Mouse (Mus musculus): ENCODE measurements around the gene Kif5c.

The Kif5c gene

DNA sequence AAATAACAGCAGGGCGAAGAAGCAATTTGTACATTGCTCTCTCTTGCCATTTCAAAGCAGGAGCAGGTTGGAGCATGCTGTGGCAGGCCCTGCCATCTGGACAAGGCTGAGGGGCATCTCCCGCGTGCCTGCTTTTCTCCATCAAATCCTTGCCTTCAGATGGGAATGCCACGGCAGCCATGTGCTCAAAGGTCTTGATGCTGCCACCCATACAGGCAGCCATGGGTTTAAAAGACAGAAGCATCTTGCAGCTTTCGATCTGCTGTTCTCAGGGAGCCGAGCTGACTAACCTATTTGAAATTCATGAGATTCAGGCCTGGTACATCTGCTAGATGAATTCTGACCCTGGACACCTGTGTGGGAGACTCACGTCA is 53.4 kb downstream of the Kif5c start:
- DNase-seq = no peak

GRCm38 (mm10) chr2:49676020-49676419 is 56.9 kb downstream of the Kif5c start:
- DNase-seq = no peak

- no peak for DNase-seq
These were observed 59.3 kb downstream of the Kif5c start for GRCm38 (mm10) chr2:49678386-49678785.

GRCm38 (mm10) chr2:49679135-49679964 is 60.3 kb downstream of the Kif5c start:
- no peak for DNase-seq

GRCm38 (mm10) chr2:49682754-49683153 is 63.7 kb downstream of the Kif5c start:
- DNase-seq = no peak

DNA sequence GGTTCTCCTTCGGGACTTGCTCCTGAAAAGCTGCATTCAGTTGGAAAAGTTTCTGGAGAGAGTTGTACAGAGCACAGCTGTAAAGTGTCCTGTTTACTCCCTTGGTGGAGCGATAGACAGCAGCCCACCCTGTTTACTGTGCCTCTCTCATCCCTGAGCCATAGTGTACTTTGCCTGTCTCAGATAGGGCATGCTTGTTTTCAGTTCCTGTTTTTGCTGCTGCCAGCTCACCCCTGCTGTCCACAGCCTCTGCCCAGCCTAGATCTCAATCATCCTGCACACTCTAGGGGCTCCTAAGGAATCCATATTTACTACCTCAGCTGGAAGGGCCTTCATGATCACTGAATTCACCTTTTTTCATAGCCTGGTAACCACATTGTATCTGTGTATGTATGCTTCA is 65.7 kb downstream of the Kif5c start:
- no peak for DNase-seq

- no peak for DNase-seq
These were observed 71.3 kb downstream of the Kif5c start for GRCm38 (mm10) chr2:49690421-49690826.

DNA sequence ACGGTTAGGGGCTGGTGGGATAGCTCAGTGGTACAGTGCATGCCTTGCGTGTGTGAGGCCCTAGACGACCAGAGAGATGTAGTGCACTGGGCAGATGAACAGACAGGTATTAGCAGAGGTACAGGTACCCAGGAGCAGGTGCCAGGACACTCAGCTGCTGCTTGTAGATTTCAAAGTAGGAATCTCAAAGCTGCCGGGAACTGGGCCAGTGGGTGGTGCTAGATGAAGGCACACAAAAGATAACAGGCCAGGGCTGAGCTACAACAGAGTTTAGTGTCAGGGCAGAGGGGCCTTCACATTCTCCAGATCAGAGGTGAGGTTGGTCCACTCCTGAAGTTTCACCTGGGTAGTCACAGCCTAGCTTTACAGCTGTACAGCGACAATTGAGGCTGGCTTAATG is 72.3 kb downstream of the Kif5c start:
- DNase-seq = no peak

DNA sequence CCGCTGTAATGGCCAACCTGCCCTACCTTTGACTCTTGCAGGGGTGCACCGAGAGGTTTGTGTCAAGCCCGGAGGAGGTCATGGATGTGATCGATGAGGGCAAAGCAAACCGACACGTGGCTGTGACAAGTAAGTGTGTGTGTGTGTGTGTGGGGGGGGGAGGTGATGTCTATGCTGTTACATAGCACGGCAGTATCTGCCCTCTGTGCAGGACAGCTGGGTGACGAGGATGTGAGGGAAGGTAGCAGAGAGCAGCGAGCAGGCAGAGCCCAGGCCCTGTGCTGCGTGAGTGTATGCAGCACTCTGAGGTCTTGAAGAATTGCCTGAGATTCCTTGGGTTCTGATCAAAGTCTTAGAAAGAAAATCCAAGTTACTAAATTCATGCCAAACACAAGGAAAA is 75.6 kb downstream of the Kif5c start:
- DNase-seq = no peak

DNA sequence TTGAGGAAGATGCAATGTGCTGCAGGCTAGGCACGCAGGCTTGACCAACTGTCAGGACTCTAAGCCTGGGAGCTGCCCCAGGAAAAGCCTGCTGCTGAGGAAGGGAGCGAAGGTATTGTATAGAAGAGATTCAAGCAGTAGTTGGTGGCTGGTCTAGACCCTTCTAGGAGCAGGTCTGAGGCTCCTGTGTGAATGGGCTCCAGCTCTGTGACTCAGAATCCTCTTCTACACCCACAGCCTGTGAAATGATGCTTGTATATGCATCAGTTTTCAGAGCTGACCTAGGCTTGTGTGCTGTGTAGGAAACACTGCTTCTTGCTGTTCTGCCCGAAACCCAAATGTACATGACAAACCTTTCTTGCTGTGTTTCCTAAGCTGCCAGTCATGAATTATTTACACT is 76.4 kb downstream of the Kif5c start:
- no peak for DNase-seq

- no peak for DNase-seq
These were observed 79.8 kb downstream of the Kif5c start for GRCm38 (mm10) chr2:49698851-49699250.

DNA sequence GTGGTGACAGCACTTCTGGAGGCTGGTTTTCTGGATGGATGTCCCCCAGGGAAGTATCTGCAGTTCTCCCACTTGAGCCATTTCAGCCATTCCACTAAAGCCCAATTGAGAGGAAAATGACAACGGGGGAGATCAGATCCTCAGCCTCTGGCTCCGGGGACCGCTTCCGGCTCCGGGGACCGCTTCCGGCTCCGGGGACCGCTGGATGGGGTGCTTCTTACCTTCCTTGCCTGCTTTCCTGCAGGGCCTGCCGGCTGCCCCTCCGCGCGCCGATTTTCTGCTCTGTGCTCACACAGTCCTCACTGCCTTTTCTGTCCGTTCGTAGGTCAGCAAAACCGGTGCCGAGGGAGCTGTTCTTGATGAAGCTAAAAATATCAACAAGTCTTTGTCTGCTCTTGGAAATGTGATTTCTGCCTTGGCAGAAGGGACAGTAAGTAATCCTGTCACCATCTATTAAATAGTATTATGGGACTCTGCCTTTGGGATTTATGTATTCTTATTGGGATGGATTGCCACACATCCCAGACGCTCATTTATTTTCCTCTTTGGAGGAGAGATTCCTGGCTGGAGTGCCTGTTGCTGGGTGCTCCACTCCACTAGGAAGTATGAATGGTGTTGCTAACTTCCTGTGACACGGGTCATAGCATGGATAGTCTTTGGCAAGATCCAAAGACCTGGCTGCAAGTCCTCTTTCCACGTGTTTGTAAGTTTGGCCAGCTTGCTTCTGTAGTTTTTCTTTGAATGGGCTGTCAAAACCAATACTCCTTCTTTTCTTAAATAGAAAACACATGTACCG is 81.3 kb downstream of the Kif5c start:
- no peak for DNase-seq

DNA sequence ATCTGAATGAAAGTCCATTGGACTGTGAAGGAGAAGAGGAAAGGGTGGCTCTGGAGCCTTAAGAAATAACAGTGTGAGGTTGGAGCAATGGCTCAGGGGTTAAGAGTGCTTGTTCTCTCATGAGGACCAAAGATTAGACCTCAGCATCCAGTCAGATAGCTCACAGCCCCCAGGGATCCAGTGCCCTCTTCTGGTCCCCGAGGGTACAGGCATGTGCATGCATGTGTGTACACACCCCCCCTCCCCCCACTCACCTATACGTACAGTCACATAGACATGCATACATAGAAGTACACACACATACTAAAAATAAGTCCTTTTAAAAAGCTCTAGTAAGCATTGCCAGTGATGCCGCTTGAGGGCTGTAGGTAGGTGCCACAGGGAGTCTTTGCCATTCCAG is 91.1 kb downstream of the Kif5c start:
- DNase-seq = peak; percentile 34

- DNase-seq = no peak
These were observed 92.6 kb downstream of the Kif5c start for GRCm38 (mm10) chr2:49711693-49712092.

- DNase-seq = no peak
These were observed 93.3 kb downstream of the Kif5c start for GRCm38 (mm10) chr2:49712336-49712887.

DNA sequence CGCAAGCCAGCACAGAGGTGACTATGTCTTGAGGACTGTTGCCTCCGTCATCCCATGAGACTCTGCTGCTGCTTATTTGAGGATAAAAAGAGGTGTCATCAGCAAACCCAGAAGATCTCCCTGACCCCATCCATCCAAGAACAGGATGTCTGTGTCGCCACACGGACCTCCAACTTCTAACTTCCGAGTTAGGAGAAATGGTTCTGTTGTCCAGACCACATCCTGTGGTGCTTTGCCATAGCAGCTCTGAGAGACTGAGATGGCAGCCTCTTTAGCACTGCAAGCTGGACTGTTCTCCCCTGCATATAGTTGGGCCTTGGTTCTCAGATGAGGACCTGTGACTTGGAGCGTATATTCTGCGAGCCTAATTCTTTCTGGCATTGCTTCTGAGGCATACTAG is 97.4 kb downstream of the Kif5c start:
- DNase-seq = no peak

DNA sequence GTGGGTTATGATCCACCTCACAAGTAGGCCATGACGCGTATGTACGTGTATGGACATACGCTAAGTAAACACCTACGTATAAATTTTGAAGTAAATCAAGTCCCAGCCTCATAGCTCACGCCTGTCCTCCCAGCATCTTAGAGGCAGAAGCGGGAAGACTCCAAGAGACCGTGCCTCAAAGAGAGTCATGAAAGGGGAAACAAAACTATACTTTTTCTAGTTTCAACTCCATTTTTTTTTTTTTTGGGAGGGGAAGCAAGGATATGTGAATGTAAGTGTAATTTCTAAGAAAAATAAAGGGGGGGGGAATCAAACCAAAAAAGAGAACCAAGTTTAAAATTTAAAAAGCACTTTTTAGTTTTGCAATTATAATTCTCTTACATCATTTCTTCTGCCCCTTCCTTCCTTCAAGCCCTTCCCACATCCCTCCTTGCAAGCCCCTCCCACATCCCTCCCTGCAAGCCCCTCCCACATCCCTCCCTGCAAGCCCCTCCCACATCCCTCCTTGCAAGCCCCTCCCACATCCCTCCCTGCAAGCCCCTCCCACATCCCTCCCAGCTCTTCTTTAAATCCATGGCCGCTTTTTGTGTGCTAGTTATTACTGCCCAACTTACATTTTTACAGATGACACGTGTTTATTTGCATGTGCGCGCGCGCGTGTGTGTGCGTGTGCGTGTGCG is 98.5 kb downstream of the Kif5c start:
- no peak for DNase-seq

- DNase-seq = no peak
These were observed 99.4 kb downstream of the Kif5c start for GRCm38 (mm10) chr2:49718492-49718891.

DNA sequence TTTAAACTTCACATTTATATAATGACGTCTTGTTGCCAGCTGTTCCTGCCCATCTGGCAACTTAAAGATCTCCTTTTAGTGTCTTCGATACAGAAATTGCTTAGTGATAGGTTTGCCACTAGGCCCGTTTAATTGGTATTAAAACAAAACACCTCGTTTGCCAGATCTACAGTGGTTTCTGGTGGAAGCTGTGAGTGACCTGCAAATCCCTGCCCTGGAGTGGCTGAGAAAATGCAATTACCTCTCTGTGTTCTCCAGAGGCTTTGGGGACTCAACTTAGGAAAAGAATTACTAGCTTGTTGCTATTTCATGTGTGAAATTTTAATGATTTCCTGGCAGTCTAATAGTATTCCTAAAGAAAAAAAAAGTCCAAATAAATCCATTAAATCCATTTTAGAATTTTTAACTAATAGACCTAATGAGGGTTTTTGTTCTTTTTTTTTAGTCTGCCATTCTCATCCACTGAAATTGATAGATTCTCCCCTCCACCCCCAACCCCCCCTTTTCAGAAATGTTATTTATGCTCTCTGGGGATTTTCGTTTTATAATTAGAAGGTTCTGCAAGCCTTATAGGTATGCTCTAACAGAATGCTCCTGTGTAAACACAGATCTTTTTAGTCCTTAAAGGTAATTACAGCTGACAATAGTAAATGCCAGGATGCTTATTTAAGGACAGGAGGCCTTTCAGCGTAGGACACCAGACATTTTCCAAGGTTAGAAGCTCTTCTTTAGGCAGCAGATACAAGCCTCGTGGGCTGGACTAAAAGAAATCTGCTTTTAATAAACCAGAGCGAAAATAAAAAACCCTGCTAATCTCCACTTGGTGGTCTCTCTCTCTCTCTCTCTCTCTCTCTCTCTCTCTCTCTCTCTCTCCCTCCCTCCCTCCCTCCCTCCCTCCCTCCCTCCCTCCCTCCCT is 100.1 kb downstream of the Kif5c start:
- no peak for DNase-seq

GRCm38 (mm10) chr2:49719854-49720253 is 100.8 kb downstream of the Kif5c start:
- no peak for DNase-seq

DNA sequence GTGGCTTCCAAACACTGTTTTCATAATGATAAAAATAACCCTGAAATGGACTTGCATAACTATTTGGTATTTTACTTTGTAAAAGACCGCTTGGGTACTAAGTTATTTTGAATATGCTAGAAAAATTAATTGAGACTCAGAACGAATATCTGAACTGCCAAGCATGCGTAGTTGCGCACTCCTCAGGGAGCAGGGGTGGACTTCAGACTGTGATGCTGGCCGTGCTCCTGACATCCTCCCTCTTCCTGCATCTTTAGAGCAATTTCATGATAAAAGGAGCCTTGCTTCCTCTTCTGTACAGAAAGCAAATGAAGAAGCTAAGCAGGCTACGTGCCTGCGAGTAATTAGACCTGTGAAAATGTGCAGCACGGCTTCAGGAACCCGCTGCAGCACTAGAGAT is 101.2 kb downstream of the Kif5c start:
- no peak for DNase-seq

GRCm38 (mm10) chr2:49722331-49722730 is 103.2 kb downstream of the Kif5c start:
- DNase-seq = no peak

Measured in thymus, postnatal 14 days (tissue).